Mouse (Mus musculus) testis, adult 2 months (tissue): ENCODE measurements around the gene Rad23a.

ENCODE experiments used
- CTCF ChIP-seq: fragments of 200-500 bp; IDR thresholded peaks from 2 replicates; pipeline ENCODE4 v1.5.1; 2012; ENCODE audit warnings: low read depth, mild to moderate bottlenecking, inconsistent platforms, low read length, moderate library complexity; ENCODE audit not compliant: control insufficient read depth, insufficient read depth, insufficient replicate concordance
- POLR2A ChIP-seq: fragments of 200-500 bp; IDR thresholded peaks from 2 replicates; pipeline ENCODE4 v1.6.1; 2012; ENCODE audit warnings: low read depth, mild to moderate bottlenecking, inconsistent platforms, low read length, moderate library complexity; ENCODE audit not compliant: control insufficient read depth

DNA sequence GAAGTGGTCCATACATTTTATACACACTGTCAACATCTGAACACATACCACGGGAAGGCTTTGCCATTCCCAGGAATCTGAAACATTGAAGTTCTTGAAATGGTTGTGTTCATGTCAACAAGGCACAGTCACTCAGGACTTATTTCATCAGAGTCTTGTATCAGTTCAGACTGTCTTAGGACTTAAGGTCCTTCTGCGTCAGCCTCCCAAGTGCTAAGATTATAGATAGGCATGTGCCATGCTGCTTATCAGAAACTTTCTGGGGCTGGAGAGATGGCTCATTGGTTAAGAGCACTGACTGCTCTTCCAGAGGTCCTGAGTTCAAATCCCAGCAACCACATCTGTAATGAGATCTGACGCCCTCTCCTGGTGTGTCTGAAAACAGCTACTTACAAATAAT lies 33.9 kb upstream of the Rad23a start:
- TF ChIP-seq POLR2A (no peak), CTCF (no peak)
